Mouse (Mus musculus) adrenal gland, postnatal 4 days (tissue): ENCODE results near the gene Fhl2. TPM values are rescaled to one million over a fixed set of nuclear protein-coding genes. Genes with fewer than 3 reads are reported as not detected.
"Not testable (repeated sequence)": the region's sequence is repeated elsewhere in the genome, so short reads cannot be mapped to it uniquely, and the experiment has no call there.

ENCODE experiments used
- DNase-seq, 2 experiments: peaks; one replicate each; pipeline ENCODE4 v3.0.0; 2021 to 2022; ENCODE audit warnings: low spot score in 2 of 2, mixed read lengths in 2 of 2
- total RNA-seq, 2 experiments: library from RNA; stranded (reverse); gene quantifications; 2 replicates each; pipeline ENCODE4 v1.2.3; 2021

The Fhl2 gene
- total RNA-seq, 2 experiments from 2014 or later = 31.3 to 36.9 TPM

DNA sequence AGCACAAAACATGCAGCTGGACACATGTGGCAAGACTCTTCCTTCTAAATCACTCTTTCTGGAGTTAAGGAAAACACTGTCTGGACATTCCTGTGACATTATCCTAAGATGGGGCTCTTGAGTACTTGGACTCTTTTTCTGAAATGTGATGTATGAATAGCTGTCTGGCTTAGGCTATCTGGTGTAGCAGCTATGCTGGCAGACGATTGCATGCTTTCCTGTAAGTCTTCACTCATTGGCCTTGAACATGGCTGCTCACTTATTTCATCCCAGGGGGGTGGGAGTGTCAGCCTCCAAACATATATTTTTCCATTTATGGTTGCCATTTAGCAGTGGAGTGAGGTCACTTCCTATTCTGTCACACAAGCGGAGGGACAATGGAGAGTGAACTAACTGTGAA, 42.3 kb downstream of the Fhl2 start:
- DNase-seq = no peak

DNA sequence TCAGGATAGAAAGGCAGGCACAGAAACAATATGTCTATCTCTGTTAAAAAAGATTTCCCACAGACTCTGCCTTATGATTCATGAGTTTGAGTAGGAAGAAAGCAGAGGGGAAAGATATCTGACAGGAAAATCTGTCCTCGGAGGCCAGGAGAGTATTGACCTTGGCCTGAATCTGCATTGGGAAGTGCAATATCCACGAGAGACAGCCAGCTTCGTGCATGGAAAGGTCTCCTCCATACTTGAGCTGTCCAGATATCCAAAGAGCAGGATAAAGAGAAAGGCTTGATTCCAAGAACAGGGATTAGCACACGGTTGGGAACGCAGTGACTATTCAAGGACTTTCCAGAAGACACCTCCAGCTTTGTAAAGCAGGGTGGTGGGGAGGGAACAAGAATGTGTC, 43.2 kb downstream of the Fhl2 start:
- no peak for DNase-seq

DNA sequence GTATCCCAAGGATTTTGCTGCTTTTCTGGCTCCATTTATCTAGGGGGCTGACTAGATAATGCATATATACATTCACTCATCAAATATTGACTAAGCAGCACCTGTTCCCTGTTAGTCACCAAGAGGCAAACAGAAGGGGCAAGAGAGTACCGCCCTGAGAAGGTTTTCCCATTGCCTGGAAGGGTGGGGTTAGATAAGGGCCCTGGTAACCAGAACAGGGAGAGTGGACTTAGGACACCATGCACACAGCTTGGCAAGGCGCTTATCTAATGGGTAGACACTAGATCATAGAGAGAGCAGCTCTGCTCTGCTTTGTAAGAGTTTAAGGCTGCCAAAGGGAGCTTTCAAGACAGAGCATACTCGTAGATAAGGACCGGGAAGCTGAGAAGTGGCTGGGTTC, 44.2 kb downstream of the Fhl2 start:
- DNase-seq = no peak

DNA sequence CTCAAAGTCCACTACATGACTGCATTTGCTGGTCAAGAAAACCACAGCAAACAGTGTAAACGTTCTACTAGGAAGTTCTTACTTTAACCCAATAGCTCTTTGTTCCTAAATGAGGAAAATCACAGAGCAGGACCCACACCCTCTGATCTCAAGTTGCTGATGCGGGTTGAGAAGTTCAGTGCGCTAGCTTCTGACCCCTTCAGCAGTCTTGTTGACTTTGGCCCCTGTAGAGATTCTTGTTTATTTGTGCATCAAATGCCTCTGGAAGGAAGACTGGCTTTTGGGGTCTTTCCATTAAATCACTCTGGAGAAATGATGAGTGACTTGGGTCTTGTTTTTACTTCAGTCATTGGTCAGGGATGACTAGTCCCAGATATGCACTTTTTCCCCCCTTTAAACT, 46.6 kb downstream of the Fhl2 start:
- DNase-seq = no peak

DNA sequence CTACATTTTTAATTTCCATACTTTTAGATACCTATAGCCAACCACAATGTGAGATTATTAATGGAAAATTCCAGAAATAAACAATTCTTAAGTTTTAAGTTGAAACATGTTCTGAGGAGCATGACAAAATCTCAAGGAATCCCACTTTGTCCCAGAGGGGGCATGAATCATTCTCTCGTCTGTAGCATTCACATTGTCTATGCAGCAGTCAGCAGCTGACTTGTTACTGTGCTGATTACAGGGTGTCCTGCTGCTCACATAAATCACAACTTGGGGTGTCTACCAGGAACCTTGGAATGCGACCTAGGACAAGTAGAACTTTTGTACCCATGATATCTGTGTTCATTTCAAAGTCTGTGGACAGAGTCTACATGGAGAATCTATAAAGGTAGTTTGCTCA, 49.3 kb downstream of the Fhl2 start:
- DNase-seq = no peak

GRCm38 (mm10) chr1:43145388-43145787, 51.4 kb downstream of the Fhl2 start:
- DNase-seq = no peak

DNA sequence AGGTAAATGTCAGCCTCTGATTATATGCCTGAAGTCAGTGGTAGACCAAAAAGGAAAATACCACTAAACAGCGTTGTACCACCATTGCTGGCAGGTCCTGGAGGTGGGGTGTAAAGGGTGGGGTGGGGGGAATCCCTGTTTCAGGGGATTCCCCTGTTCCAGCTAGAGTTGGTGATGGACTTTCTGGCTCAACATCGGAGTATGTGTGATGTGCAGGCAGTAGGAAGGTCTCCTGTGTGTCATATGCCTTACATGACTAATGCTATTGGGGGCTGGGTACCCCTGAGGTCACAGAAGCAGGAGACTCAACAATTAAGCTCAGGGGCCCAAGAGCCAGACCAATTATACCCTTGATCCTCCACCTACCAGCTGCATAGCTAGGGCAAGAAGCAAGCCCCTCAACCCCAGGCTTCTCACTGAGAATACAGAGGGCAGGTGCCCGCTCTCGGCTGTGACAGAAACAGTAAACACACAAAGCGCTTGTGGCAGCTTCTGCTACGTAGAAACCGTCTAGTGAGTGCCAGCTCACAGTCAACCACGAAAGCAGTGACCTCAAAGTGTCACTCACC, 52.4 kb downstream of the Fhl2 start:
- DNase-seq = no peak

GRCm38 (mm10) chr1:43143791-43144190, 53.0 kb downstream of the Fhl2 start:
- no peak for DNase-seq

GRCm38 (mm10) chr1:43143284-43143683, 53.5 kb downstream of the Fhl2 start:
- DNase-seq = no peak

- DNase-seq = no peak
Observed at GRCm38 (mm10) chr1:43142849-43143248, 53.9 kb downstream of the Fhl2 start.

DNA sequence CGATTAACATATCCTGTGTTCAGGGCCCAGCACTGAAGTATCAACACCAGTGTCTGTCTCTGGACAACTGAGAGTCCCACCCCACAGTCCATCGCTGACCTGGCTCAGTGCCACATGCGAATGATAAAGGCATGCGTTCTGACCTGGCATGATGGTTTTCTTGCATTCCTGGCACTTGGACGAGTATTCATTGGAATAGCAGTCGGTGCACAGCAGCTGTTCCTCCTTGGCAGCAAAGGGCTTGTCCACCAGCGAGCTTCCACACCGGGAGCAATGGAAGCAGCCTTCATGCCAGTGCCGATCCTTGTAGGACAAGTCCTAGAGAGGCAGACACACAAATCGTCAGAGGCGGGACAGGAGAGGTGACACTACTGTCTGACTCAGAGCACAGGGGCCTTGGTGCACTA, 55.2 kb downstream of the Fhl2 start:
- no peak for DNase-seq

DNA sequence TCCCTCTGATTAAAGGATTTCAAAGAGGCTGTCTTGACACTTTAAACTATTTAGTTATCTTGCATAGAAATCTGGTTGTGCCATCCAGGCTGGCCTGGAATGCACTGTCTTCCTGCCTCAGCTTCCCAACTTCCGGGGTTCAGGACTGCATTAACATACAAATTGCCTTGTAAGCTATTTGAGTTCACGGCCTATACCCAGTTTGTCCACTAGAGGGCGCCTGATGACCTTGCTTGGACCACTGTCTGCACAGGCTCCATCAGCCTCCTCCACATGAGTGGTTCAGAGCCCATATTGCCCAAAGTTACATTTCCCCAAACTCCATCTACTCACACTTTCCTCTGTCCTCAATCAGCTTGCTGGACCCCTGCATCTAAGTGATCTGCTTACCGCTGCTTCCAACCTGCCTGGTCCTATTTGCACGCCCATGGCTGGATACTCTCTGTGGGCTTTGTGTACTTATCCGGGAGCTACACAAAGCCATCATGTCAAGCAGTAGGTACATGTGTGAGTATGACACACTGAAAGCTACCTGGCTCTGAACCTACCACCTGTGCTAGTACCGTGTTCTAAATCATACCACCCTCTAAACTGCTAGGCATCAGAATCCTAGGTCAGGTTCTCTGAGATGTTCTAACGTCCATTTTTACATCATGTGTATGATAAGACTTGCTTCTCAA, 57.1 kb downstream of the Fhl2 start:
- DNase-seq = peak; percentile 56 to 68

DNA sequence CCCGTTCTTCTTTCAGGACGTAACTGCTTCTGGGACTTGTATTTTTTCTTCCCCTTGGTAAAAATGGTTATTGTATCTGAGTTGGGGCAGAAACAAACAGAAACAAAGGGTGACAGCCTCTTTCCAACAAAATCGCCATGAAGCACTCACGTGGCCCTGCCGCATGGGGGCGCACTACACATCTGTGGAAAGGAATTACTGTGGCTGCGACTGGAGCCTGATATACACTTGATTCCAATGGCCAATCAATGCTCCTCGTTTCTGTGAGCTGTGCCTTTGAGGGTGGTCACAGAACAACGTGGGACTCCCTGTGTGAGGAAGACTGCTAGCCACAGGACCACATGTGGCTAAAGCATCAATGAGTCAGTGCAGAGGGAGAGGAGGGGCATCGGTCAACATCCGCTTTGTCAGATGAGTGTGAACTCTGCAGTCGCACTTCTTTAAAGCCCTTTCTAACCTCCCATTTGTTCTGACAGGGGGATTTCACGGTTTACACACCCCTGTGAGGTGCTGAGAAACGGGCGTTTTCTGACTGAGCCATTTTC, 58.4 kb downstream of the Fhl2 start:
- no peak for DNase-seq

- DNase-seq = no peak
Observed at GRCm38 (mm10) chr1:43137334-43137733, 59.5 kb downstream of the Fhl2 start.

DNA sequence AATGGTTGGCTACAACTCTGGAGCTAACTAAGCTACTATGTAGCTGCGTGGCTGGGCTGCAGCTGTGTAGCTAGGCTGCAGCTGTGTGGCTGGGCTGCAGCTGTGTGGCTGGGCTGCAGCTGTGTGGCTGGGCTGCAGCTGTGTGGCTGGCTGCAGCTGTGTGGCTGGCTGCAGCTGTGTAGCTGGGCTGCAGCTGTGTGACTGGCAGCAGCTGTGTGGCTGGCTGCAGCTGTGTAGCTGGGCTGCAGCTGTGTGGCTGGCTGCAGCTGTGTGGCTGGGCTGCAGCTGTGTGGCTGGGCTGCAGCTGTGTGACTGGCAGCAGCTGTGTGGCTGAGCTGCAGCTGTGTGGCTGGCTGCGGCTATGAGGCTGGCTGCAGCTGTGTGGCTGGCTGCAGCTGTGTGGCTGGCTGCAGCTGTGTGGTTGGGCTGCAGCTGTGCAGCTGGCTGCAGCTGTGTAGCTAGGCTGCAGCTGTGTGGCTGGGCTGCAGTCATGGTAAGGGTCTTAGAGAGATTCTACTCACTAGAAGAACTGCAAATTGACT, 60.2 kb downstream of the Fhl2 start:
- DNase-seq = not testable (repeated sequence)

DNA sequence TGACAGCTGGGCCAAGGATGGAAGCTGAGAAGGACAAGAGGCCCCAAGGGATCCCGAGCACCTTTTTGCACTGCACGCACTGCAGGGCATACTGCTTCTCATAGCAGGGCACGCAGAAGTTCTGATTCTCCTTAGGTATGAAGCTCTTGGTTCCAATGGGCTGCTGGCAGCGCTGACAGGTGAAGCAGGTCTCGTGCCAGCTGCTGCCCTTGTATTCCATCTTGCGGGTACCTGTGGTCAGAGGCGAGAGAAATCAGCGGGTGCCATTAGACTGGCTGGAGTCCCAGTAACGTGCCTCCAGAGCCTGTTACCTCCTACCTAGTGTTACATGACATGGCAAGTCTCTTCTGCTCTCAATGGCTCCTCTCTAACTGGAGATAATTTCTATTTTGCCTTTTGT, 65.2 kb downstream of the Fhl2 start:
- DNase-seq = no peak

DNA sequence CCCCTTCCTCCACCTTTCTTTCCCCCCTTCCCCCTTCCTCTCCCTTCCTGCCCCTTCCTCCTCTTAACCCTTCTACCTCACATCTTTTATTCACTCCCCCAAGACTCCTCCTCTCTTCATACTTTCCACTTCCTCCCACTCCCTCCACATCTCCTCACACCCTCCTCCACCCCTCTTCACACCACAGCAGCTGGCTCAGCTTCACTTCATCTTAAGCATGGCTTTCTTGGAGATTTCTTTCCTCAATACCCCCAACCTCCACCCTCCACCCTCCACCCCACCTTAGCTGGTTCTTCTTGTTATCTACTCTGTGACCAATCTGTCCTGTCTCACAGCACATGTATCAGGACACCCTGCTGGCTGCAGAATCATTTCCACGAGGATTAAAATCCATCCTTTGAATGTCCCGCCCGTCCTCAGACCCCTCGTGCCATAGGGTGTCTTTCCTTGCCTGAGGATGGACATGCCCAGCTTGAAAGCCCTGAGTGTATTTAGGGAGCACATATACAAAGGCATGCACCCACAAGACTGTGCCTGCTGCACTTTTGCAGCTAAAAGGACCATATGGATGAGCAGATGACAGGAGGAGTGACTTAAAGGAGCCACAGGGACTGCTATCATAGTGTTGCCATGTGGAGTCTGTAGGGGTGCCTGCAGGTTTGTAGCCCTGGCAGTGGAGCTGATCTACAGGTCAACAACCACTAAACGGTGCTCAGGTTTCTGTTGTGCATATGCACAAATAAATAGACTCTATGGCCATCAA, 66.4 kb downstream of the Fhl2 start:
- no peak for DNase-seq

GRCm38 (mm10) chr1:43127820-43128610, 68.8 kb downstream of the Fhl2 start:
- no peak for DNase-seq

- no peak for DNase-seq
Observed at GRCm38 (mm10) chr1:43127196-43127595, 69.6 kb downstream of the Fhl2 start.

DNA sequence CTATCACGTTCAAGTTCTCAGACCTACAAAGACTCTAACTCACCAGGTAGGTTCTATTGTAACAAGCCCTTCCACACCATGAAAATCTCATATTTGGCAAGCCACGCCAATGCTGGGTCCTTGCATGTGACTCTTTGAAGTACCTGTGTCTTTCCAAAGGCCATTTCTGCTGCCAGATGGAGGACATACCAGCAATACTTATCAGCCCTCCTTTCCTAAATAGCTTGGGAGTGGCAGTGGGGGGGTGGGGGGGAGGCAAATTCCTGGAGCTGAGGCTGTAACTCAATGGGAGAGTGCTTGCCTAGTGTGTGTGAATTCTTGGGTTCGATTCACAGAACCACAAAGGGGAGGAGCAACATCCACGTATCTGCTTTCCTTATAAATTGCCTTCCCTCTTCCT, 72.1 kb downstream of the Fhl2 start:
- DNase-seq = no peak

- no peak for DNase-seq
Observed at GRCm38 (mm10) chr1:43122616-43123015, 74.2 kb downstream of the Fhl2 start.
